Mouse (Mus musculus) neural tube, embryonic 14.5 days (tissue): ENCODE data around the gene Pitpnm2. TPM values are rescaled to one million over a fixed set of nuclear protein-coding genes. Genes with fewer than 3 reads are reported as not detected.
"Not testable (repeated sequence)": the region's sequence is repeated elsewhere in the genome, so short reads cannot be mapped to it uniquely, and the experiment has no call there.

Experiments
- ATAC-seq: fragments of 200-750 bp; cut with Nextera tagmentation; 2 replicates; pipeline ENCODE4 v1.8.0; 2017; ENCODE audit warnings: low read depth, mild to moderate bottlenecking, moderate TSS enrichment, moderate library complexity
- H3K27ac ChIP-seq: fragments of 300-500 bp; sonication (generic); 2 replicates; pipeline ENCODE4 v1.5.1; 2014; ENCODE audit warnings: low read depth, mild to moderate bottlenecking, control low read depth, low read length, moderate library complexity, mixed read lengths
- H3K27me3 ChIP-seq: fragments of 300-500 bp; sonication (generic); 2 replicates; pipeline ENCODE4 v1.6.1; 2014; ENCODE audit warnings: low read length; ENCODE audit not compliant: control insufficient read depth, insufficient read depth
- H3K36me3 ChIP-seq: fragments of 300-500 bp; sonication (generic); 2 replicates; pipeline ENCODE4 v1.6.1; 2014; ENCODE audit warnings: low read length, mixed read lengths; ENCODE audit not compliant: control insufficient read depth, insufficient read depth
- H3K4me1 ChIP-seq: fragments of 300-500 bp; sonication (generic); 2 replicates; pipeline ENCODE4 v1.6.1; 2014; ENCODE audit warnings: low read length; ENCODE audit not compliant: control insufficient read depth, insufficient read depth
- H3K4me2 ChIP-seq: fragments of 300-500 bp; sonication (generic); 2 replicates; pipeline ENCODE4 v1.6.1; 2014; ENCODE audit warnings: mild to moderate bottlenecking, low read depth, low read length, control low read depth
- H3K4me3 ChIP-seq: fragments of 300-500 bp; sonication (generic); 2 replicates; pipeline ENCODE4 v1.5.1; 2014; ENCODE audit warnings: low read depth, low read length, control low read depth, mixed read lengths
- H3K9ac ChIP-seq: fragments of 300-500 bp; sonication (generic); replicated peaks from 2 replicates; pipeline ENCODE4 v1.6.1; 2014; ENCODE audit warnings: low read depth, mild to moderate bottlenecking, control low read depth, low read length, mixed read lengths
- H3K9me3 ChIP-seq: fragments of 300-500 bp; sonication (generic); 2 replicates; pipeline ENCODE4 v1.6.1; 2016; ENCODE audit warnings: low read length; ENCODE audit not compliant: control insufficient read depth
- WGBS: fragments of 180-500 bp; shearing (Covaris S2); extraction: QIAGEN DNeasy Blood & Tissue Kit; methylation state at CpG from one replicate; pipeline ENCODE4 v1.1.7; 2014; 5-methylcytosine and 5-hydroxymethylcytosine counted together
- polyA plus RNA-seq: library from polyadenylated mRNA; unstranded; fragments of >200 nt; fragmentation: Nextera tagmentation; extraction: Ambion mirVana; gene quantifications from 2 replicates; pipeline ENCODE4 v1.2.1, GENCODE M21; 2014

Gene Pitpnm2
- polyA plus RNA-seq, 1 experiment from 2014 or later = 14.3 TPM

- Histone ChIP-seq H3K4me3 (no peak overlapping the region), H3K9me3 (no peaks in the 10 kb centered on the region), H3K27ac (no peak overlapping the region), H3K4me2 (no peak overlapping the region), H3K27me3 (no peaks in the 10 kb centered on the region), H3K36me3 (no peaks in the 10 kb centered on the region), H3K4me1 (peaks cover 8% of the 10 kb centered on the region), H3K9ac (no peak overlapping the region)
- no peak for ATAC-seq
- 37% methylated on average over 10 of the region's 10 CpGs for WGBS
These were observed 30.1 kb downstream of the Pitpnm2 start for GRCm38 (mm10) chr5:124219431-124219830.

DNA sequence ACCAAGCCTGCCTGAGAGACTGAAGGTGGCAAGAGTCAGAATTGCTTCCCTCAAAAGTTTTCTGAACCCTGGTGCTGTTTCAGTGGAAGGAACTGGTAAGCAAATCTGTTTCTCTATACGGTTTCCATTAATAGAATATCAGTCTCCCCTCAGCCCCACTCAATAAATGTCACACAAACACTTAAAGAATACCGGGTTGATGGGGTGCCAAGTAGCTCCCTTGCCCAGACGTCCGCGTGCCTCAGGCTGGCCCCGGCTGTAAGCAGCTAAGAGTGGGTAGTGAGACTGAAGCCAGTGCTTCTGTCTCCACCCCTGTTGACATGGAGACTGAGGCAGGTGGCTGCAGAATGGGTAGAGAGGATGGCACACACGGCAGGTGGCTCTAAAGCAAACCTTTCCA lies 30.6 kb downstream of the Pitpnm2 start:
- no peak overlapping the region for H3K4me2 ChIP-seq
- no peak overlapping the region for H3K4me3 ChIP-seq
- no peak overlapping the region for H3K27ac ChIP-seq
- H3K36me3 ChIP-seq = no peaks in the 10 kb centered on the region
- ATAC-seq = no peak
- no peak overlapping the region for H3K9ac ChIP-seq
- WGBS = 54% methylated on average over 7 of the region's 7 CpGs
- H3K27me3 ChIP-seq = no peaks in the 10 kb centered on the region
- no peaks in the 10 kb centered on the region for H3K9me3 ChIP-seq
- H3K4me1 ChIP-seq = peaks cover 8% of the 10 kb centered on the region

GRCm38 (mm10) chr5:124217566-124218249 lies 31.9 kb downstream of the Pitpnm2 start:
- H3K4me1 ChIP-seq = peaks cover 8% of the 10 kb centered on the region
- no peaks in the 10 kb centered on the region for H3K9me3 ChIP-seq
- no peak overlapping the region for H3K9ac ChIP-seq
- no peak overlapping the region for H3K4me3 ChIP-seq
- 58% methylated on average over 8 of the region's 8 CpGs for WGBS
- no peaks in the 10 kb centered on the region for H3K27me3 ChIP-seq
- H3K27ac ChIP-seq = no peak overlapping the region
- H3K4me2 ChIP-seq = no peak overlapping the region
- no peak for ATAC-seq
- no peaks in the 10 kb centered on the region for H3K36me3 ChIP-seq

DNA sequence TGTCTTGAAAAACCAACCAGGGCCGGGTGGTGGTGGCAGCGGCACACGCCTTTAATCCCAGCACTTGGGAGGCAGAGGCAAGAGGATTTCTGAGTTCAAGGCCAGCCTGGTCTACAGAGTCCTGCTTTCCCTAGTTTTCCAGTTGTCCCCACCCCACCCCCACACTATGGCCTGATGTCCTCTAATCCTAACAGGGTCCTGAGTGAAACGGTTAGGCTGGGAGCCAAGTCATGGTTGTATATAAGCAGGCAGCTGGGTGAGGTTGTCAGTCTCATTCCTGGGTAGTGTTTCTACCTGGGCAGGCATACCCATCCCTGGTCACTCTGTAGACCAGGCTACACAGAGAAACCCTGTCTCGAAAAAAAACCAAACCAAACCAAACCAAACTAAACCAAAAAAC lies 32.5 kb downstream of the Pitpnm2 start:
- not testable (repeated sequence) for H3K9ac ChIP-seq, H3K36me3 ChIP-seq, H3K27ac ChIP-seq, H3K9me3 ChIP-seq, H3K4me2 ChIP-seq, H3K4me1 ChIP-seq, H3K27me3 ChIP-seq, ATAC-seq, H3K4me3 ChIP-seq
- WGBS = 96% methylated on average over 5 of the region's 5 CpGs

- no peaks in the 10 kb centered on the region for H3K9me3 ChIP-seq
- 93% methylated on average over 6 of the region's 6 CpGs for WGBS
- ATAC-seq = no peak
- H3K27me3 ChIP-seq = no peaks in the 10 kb centered on the region
- no peak overlapping the region for H3K27ac ChIP-seq
- H3K36me3 ChIP-seq = no peaks in the 10 kb centered on the region
- H3K4me1 ChIP-seq = peaks cover 8% of the 10 kb centered on the region
- no peak overlapping the region for H3K4me3 ChIP-seq
- no peak overlapping the region for H3K4me2 ChIP-seq
- H3K9ac ChIP-seq = no peak overlapping the region
These were observed 33.2 kb downstream of the Pitpnm2 start for GRCm38 (mm10) chr5:124216403-124216802.

- no peak overlapping the region for H3K4me2 ChIP-seq
- ATAC-seq = no peak
- no peak overlapping the region for H3K9ac ChIP-seq
- peaks cover 8% of the 10 kb centered on the region for H3K4me1 ChIP-seq
- H3K4me3 ChIP-seq = no peak overlapping the region
- no peaks in the 10 kb centered on the region for H3K27me3 ChIP-seq
- H3K27ac ChIP-seq = no peak overlapping the region
- H3K36me3 ChIP-seq = no peaks in the 10 kb centered on the region
- H3K9me3 ChIP-seq = no peaks in the 10 kb centered on the region
- WGBS = 87% methylated on average over 10 of the region's 10 CpGs
These were observed 33.9 kb downstream of the Pitpnm2 start for GRCm38 (mm10) chr5:124215647-124216046.

GRCm38 (mm10) chr5:124214516-124215145 lies 34.9 kb downstream of the Pitpnm2 start:
- Histone ChIP-seq H3K9me3 (no peaks in the 10 kb centered on the region), H3K36me3 (no peaks in the 10 kb centered on the region), H3K4me2 (no peak overlapping the region), H3K4me1 (peaks cover 7% of the 10 kb centered on the region), H3K27ac (no peak overlapping the region; the same call in 1 of the 2 replicates), H3K27me3 (no peaks in the 10 kb centered on the region), H3K4me3 (no peak overlapping the region), H3K9ac (no peak overlapping the region)
- ATAC-seq = no peak
- WGBS = 85% methylated on average over 14 of the region's 14 CpGs

DNA sequence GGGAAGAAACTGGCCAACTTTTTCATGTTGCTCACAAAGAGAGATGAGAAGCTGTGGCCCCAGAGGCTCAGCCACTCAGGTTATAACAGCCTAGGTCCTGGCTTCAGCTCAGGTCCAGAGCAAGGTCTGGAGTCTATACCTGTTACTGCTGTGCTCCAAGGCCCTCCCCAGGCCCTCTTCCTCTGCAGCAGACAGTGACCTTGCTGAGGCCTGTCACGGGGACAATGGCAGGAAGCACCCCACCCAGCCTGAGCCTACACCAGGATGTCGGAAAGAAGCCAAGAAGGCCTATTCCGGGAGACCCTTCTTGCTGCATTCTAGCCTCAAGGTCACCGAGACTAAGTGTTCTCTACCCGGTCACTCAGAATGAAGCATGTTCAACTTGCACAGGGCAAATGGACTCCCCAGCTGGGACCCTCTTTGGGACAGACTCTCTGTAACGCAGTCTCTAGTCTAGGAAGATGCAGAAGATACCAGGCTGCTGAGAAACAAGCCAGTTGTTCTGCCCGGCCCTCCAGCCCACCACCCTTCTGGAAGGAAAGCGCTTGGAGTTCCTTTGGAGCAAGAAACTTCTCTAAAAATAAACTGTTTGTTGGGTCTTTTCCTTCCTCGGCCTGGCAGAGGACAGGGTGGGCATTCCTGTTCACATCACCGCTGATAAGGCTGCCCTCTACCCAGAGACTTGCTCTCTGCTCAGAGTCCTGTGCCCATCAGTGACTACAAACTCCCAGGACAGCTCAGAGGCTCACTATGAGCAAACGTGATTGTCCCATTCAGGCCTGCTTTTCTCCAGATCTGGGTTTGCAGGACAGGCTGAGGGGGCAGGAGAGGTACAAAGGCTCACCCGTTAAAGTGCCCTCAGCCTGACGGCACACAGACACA lies 35.7 kb downstream of the Pitpnm2 start:
- H3K4me3 ChIP-seq = no peak overlapping the region
- H3K27ac ChIP-seq = peak overlapping the region; percentile 3; the same call in 1 of the 2 replicates
- no peaks in the 10 kb centered on the region for H3K27me3 ChIP-seq
- no peak overlapping the region for H3K9ac ChIP-seq
- no peaks in the 10 kb centered on the region for H3K9me3 ChIP-seq
- 84% methylated on average over 13 of the region's 13 CpGs for WGBS
- no peaks in the 10 kb centered on the region; the same call in 1 of the 2 replicates for H3K4me1 ChIP-seq
- H3K36me3 ChIP-seq = no peaks in the 10 kb centered on the region
- no peak for ATAC-seq
- H3K4me2 ChIP-seq = no peak overlapping the region

DNA sequence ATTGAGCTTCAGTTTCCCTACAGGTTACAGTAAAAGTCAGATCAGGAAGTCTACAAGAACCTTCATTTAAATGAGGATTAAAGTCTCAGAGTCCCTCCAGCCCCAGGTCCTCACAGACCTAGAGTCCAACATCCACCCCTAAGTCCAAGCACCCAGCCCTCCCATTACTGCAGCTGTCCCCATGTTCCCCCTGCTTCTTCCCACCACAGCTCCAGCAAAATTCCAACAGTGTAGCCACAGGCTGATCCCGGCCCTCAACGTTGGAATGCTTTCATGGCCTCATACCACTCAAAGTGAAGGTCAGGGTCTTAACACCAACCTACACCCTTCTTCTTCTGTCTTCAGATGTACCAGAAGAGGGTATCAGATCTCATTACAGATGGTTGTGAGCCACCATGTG lies 37.9 kb downstream of the Pitpnm2 start:
- 93% methylated on average over 2 of the region's 2 CpGs for WGBS
- no peak overlapping the region for H3K27ac ChIP-seq
- H3K36me3 ChIP-seq = no peaks in the 10 kb centered on the region
- H3K27me3 ChIP-seq = no peaks in the 10 kb centered on the region
- no peak overlapping the region for H3K4me3 ChIP-seq
- no peak for ATAC-seq
- no peak overlapping the region for H3K9ac ChIP-seq
- peaks cover 6% of the 10 kb centered on the region; the same call in 1 of the 2 replicates for H3K4me1 ChIP-seq
- H3K9me3 ChIP-seq = no peaks in the 10 kb centered on the region
- H3K4me2 ChIP-seq = no peak overlapping the region
